Mouse (Mus musculus) macrophage (primary cell): ENCODE measurements around the gene Kalrn. TPM values are rescaled to one million over a fixed set of nuclear protein-coding genes. Genes with fewer than 3 reads are reported as not detected.

Source experiments
- H3K27ac ChIP-seq: fragments of 350-480 bp; formaldehyde crosslinking; 2 replicates; pipeline ENCODE4 v1.9.0; 2021
- H3K36me3 ChIP-seq: fragments of 350-480 bp; formaldehyde crosslinking; 2 replicates; pipeline ENCODE4 v1.9.0; 2021; ENCODE audit errors: inconsistent target
- H3K4me3 ChIP-seq: fragments of 350-480 bp; formaldehyde crosslinking; 2 replicates; pipeline ENCODE4 v1.9.0; 2021; ENCODE audit errors: inconsistent target
- H3K79me2 ChIP-seq: fragments of 350-480 bp; formaldehyde crosslinking; 2 replicates; pipeline ENCODE4 v1.9.0; 2021; ENCODE audit errors: inconsistent target
- WGBS: methylation state at CpG from one replicate; pipeline ENCODE4 v1.1.7; 2026; ENCODE audit warnings: inconsistent platforms; ENCODE audit not compliant: missing documents; 5-methylcytosine and 5-hydroxymethylcytosine counted together
- polyA plus RNA-seq: library from polyadenylated mRNA; stranded (reverse); fragments of 250-400 nt; gene quantifications from 3 replicates; pipeline ENCODE4 v1.2.4, GENCODE M21; 2018; ENCODE audit warnings: inconsistent platforms

The Kalrn gene
- polyA plus RNA-seq, 1 experiment from 2014 or later, result 0.32 TPM

DNA sequence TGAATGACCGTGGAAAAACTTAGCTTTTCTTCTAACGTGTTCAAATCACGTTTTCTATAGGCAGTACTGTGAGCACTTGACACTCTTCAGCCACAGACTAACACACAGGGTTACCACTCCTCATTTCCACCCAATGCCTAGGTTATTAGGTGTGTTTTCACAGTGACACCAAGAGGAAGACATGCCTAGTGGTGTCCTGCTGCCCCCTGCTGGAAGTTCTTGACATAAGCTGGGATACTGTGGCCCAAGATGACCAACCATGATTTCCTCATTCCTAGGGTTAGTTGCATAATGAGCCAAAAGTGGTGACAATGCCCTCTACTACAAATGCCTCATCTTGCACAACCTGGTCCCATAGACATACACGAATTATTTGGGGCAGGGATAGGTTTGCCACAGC lies 622.5 kb downstream of the Kalrn start:
- H3K4me3 ChIP-seq, result no peak overlapping the region
- no peaks in the 10 kb centered on the region for H3K79me2 ChIP-seq
- H3K27ac ChIP-seq, result 0 out of 2 replicates have a peak overlapping the region, but pooled peaks have one; percentile 15
- WGBS, result 12% methylated on average over 3 of the region's 4 CpGs
- H3K36me3 ChIP-seq, result peaks cover 42% of the 10 kb centered on the region

DNA sequence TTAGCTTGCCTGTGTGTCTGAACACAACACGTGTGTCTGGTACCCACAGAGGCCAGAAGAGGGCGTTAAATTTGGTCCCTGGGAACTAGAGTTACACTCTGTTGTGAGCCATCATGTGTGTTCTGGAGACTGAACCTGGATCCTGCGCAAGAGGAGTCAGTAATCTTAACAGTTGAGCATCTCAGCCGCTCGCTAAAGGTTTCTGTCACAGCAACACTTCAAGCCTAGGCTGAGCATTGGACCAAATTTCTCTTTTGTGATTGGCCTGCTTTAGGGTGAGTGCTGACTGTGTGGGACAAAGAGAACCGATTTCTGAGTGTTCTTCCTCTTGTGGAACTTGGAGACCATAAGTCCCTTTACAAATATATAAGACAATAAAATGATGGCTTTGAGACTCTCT lies 622.9 kb downstream of the Kalrn start:
- no peak overlapping the region for H3K4me3 ChIP-seq
- 85% methylated on average over 4 of the region's 6 CpGs for WGBS
- H3K79me2 ChIP-seq, result no peaks in the 10 kb centered on the region
- H3K36me3 ChIP-seq, result peaks cover 41% of the 10 kb centered on the region
- H3K27ac ChIP-seq, result peak overlapping the region; percentile 25; the same call in 1 of the 2 replicates

DNA sequence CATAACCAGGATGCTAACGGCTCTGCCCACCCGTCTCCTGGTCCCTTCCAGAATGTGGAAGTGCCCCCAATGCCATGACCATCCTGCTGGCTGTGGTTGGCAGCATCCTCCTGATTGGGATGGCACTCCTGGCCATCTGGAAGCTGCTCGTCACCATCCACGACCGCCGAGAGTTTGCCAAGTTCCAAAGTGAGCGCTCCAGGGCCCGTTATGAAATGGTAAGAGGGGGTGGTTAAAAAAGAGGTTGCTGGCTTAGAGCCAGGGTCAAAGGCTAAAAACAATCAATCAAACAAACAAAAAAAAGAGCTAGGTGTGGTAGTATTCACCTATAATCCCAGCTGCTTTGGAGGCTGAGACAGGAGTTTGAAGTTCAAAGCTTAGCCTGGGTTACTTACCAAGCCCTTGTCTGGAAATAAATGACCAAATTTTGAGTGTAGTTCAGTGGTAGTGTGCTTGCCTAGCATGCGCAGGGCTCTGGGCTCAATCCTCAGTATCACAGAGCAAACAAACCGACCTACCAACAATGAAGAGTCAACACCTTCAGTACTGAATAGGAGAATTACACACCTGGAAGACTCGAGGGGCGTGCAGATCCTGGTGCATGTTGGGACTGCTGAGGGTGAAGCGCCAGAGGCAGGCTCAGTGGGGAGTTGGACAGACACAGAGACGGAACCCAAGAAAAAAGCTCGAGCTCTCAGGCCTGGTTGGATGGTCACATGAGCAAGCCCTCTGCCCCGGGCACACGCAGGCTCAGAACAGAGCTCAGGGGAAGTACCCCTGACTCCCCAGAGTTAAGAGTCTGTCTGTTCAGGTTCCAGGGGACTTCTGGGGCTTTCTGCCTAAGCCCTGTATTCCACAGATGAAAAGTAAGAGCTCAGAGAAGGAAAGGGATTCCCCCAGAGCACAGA lies 625.4 kb downstream of the Kalrn start:
- Histone ChIP-seq H3K36me3 (peaks cover 48% of the 10 kb centered on the region), H3K4me3 (no peak overlapping the region), H3K27ac (no peak overlapping the region), H3K79me2 (no peaks in the 10 kb centered on the region)
- 93% methylated on average over 17 of the region's 17 CpGs for WGBS

DNA sequence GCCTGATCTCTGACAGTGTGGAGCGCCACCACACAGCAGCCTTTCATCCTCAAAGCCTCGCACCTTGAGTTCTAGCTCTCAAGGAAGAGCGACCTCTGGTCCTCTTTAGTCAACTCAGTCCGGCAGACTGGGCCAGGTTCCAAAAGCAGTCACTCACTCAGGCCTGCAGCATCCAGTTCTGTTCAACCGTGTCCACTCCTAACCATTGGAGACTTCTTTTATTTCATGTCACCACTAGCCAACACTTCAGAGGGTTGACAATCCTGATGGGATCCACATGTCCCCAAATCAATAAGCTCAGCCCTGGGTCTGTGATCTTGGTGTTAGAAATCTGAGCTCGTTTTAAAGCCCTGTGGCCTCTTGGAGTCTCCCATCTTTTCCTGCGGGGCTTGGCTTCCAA lies 627.3 kb downstream of the Kalrn start:
- no peak overlapping the region for H3K27ac ChIP-seq
- peaks cover 57% of the 10 kb centered on the region for H3K36me3 ChIP-seq
- 80% methylated on average over 7 of the region's 7 CpGs for WGBS
- no peaks in the 10 kb centered on the region for H3K79me2 ChIP-seq
- no peak overlapping the region for H3K4me3 ChIP-seq

DNA sequence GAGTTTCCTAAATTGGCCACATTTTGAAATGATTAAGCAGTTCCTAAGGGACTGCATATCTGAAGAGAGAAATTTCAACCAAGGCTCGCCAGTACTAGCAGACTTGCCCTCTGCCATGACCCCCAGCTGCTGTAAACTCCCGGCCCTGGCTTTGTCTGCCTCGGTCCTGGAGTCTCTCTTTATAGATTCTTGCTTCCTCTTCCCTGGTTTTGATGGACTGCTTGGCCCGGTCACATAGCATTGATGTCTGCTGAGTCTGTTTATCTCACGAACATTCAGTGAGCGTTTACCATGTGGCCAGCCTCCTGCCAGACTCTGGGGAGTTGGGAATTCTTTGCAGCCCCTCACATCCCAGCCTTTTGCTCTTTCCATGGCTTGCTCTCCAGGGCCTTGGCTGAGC lies 628.6 kb downstream of the Kalrn start:
- Histone ChIP-seq H3K36me3 (peaks cover 59% of the 10 kb centered on the region), H3K27ac (no peak overlapping the region), H3K4me3 (no peak overlapping the region), H3K79me2 (no peaks in the 10 kb centered on the region; the same call in 1 of the 2 replicates)
- 67% methylated on average over 6 of the region's 6 CpGs for WGBS

DNA sequence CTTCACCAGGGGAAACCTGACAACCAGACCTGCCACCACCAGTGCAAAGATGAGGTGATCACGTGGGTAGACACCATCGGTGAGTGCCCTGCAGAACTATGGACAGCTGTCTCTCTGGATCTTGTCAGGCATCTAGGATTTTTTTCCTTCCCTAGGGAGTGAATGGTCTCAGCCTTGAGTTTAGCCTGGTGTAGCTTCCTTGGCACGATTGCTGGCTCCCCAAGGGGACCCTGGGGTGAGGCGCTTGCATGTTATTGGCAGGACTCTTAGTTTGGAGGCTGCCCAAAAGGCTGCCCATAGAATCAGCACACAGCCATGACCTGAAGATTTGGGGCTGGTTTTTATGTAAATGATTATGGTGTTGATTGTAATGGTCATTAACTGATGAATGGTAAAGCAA lies 629.2 kb downstream of the Kalrn start:
- peaks cover 53% of the 10 kb centered on the region for H3K36me3 ChIP-seq
- H3K4me3 ChIP-seq, result no peak overlapping the region
- H3K79me2 ChIP-seq, result peaks cover 6% of the 10 kb centered on the region; the same call in 1 of the 2 replicates
- WGBS, result 98% methylated on average over 4 of the region's 4 CpGs
- no peak overlapping the region for H3K27ac ChIP-seq

DNA sequence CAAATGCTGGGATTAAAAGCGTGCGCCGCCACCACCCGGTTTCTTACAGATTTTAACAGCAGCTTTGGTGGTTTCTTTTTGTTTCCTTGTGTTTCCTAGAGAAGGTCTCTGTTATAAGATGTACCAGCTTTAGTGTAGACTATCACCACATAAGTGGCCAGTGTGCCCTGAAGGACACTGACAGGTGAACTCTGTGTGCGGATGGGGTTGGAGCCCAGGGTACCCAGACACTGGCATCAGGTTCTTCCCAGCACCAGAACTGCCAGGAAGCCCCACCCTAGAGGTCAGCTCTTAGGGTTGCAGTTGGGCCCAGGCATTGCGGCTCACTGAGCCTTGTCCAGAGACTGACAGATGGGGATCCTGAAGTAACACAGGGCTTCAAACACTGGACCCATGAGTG lies 629.9 kb downstream of the Kalrn start:
- Histone ChIP-seq H3K27ac (no peak overlapping the region), H3K36me3 (peaks cover 46% of the 10 kb centered on the region; the same call in 1 of the 2 replicates), H3K4me3 (no peak overlapping the region), H3K79me2 (peaks cover 13% of the 10 kb centered on the region; the same call in 1 of the 2 replicates)
- 98% methylated on average over 6 of the region's 6 CpGs for whole genome bisulfite sequencing

DNA sequence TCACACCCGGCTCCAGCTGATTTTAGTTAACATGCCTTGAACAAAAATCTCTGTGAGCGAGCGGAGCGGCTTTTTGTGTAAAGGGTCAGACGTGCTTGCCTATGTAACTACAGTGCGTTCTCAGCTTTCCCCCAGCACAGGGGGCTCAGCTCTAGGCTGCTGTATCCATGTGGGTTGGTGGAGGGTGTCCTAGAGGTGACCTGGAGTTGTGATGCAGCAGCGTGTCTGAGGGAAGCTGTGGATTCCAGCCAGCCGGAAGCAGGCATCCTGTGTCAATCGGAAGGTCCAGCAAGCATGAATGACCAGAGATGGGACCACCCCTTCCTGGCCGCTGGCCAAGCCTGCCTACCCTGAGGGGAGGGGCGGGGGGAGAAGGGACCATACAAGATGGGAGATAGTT lies 631.0 kb downstream of the Kalrn start:
- Histone ChIP-seq H3K27ac (no peak overlapping the region), H3K4me3 (no peak overlapping the region), H3K36me3 (peaks cover 35% of the 10 kb centered on the region; the same call in 1 of the 2 replicates), H3K79me2 (peaks cover 13% of the 10 kb centered on the region; the same call in 1 of the 2 replicates)
- 95% methylated on average over 10 of the region's 11 CpGs for WGBS

DNA sequence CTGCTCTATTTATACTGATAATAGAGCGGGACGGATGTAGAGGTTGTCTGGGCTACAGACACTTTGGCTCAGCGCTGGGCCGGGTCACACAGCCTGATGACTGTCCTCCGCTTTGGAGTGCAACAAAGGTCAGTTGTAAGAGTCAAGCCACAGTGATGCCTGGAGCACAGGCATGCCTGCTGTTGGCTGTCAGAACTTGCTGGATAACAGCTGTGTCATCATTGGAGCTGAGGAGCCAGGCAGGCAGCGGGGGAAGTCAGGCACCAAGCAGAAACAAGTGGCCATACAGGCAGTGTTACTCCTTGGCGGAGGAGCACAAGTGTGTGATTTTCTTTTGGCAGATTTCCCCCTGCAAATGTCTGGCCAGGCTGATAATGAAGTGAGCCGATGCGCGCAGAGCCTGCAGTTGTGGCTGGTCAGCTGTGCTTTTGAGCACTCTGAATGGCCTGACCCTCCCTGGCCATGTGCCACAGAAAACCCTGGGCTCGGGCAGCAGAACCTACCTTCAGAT lies 632.0 kb downstream of the Kalrn start:
- peaks cover 13% of the 10 kb centered on the region; the same call in 1 of the 2 replicates for H3K79me2 ChIP-seq
- WGBS, result 76% methylated on average over 11 of the region's 11 CpGs
- no peak overlapping the region for H3K27ac ChIP-seq
- no peak overlapping the region for H3K4me3 ChIP-seq
- H3K36me3 ChIP-seq, result peaks cover 25% of the 10 kb centered on the region; the same call in 1 of the 2 replicates

DNA sequence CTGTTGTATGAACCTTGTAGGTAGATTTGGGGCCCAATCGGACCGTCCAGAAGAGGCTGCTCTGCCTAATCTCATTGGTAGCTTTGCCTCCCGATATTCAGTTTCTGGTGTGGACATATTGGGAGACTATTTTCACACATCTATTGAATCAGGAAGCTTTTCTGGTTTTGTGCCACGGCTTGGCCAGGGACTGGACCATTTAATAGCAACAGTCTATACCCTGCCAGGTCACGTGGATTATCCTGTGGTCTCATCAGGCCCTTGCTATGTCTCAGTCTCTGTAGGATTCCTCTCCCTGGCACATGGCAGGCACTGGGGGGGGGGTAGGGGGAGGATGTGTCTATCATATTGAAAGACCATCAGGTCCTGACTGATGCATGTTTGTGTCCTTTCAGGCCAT lies 633.2 kb downstream of the Kalrn start:
- peaks cover 24% of the 10 kb centered on the region; the same call in 1 of the 2 replicates for H3K79me2 ChIP-seq
- 87% methylated on average over 5 of the region's 5 CpGs for WGBS

DNA sequence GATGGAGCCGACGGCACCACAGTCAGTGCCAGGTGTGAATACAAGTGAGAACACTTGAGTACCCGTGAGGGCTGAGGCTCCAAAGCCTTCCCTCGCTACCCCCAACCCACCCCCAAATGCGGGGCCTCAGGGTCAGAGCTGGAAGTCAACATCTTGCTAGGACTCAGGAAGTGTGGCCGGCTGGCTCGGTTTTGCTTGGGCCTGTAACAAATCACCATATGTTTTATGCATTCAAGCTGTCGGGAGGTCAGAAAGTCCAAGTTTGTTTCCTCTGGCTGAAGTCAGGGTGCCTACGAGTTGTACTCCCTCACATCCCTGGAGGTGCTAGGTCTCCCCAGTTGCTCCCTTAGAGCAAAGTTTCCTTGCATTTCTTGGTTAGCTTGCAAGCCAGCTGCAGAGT lies 633.7 kb downstream of the Kalrn start:
- 66% methylated on average over 9 of the region's 9 CpGs for WGBS
- H3K27ac ChIP-seq, result no peak overlapping the region
- peaks cover 19% of the 10 kb centered on the region; the same call in 1 of the 2 replicates for H3K36me3 ChIP-seq
- no peak overlapping the region for H3K4me3 ChIP-seq
- peaks cover 25% of the 10 kb centered on the region; the same call in 1 of the 2 replicates for H3K79me2 ChIP-seq

More for the DNA sequence above, 633.2 kb downstream of the Kalrn start:
- Histone ChIP-seq H3K4me3 (no peak overlapping the region), H3K27ac (no peak overlapping the region), H3K36me3 (peaks cover 19% of the 10 kb centered on the region; the same call in 1 of the 2 replicates)

DNA sequence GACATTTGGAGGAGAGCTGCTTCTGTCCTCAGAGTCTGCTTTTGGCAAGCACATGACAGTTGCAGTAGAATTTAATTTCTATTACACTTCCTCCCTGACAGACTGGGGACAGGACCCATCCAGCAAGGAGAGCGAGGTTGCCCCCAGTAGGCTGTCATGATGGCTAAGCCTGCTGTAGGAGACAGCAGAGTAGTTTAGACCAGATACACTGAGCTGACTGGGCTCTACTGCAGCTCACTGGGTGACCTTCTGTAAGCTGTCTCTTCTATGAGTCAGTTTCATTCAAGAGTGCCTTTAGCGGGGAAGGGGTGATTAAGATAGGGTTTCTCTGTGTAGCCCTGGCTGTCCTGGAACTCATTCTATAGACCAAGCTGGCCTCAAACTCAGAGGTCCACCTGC lies 634.2 kb downstream of the Kalrn start:
- peaks cover 19% of the 10 kb centered on the region; the same call in 1 of the 2 replicates for H3K36me3 ChIP-seq
- no peak overlapping the region for H3K4me3 ChIP-seq
- 79% methylated on average over 2 of the region's 2 CpGs for WGBS

DNA sequence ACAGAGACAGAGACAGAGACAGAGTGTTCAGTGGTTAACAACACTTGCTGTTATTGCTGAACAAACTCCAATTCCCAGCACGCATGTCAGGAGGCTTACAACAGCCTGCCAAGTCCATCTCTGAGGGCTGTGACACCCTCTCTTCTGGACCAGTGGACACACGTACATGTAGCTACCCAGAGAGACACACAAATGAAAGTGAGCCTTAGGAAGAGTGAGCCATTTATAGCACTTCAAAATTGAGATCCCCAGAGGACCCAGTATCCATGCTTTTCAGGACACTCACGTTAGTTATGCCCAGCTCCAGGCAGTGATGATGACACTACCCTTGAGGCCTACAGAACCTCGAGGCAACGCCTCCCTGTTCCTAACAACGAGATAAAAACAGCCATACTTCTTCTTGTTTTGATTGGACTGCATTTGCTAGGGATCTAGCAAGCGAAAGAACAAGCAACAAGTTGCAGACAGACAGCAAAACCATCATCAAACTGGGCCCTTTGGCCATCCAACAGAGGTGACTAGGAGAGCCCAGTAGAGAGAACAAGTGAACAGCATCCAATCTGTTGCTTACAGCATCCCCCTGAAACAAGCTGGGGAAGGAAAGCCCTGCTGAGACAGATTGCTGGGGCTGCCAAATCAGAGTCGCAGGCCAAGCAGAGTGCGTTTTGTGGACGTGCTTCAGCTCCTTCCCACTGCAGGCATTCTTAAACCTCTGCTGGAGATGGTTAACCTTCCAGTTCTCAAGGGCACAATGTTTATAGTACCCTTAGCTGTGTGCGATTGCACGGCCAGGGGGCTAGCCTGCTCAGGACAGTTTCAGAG lies 634.8 kb downstream of the Kalrn start:
- H3K79me2 ChIP-seq, result peaks cover 26% of the 10 kb centered on the region; the same call in 1 of the 2 replicates
- H3K27ac ChIP-seq, result peak overlapping the region; percentile 95
- WGBS, result 84% methylated on average over 12 of the region's 12 CpGs
- peaks cover 15% of the 10 kb centered on the region; the same call in 1 of the 2 replicates for H3K36me3 ChIP-seq
- H3K4me3 ChIP-seq, result no peak overlapping the region

More for the DNA sequence above, 634.2 kb downstream of the Kalrn start:
- Histone ChIP-seq H3K79me2 (peaks cover 25% of the 10 kb centered on the region; the same call in 1 of the 2 replicates), H3K27ac (peak overlapping the region; percentile 95)

DNA sequence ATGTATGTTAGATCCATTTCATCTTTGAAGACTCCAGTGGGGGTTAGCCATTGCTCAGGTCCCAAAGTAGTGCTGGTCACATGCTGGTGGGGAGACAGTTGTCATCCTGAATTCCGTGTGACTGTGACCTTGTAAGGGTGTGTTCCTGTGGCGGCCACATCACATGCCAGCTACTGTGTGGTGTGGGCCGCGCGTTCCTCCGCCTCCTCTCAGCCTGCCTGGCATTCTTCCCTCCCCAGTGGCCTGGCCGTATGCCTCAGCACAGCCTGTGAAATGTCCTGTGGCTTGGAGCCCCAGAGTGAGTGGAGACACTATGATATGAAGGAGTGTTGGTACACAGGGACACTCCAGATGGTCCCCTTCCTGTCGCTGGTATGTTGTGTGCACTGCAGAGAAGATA lies 635.8 kb downstream of the Kalrn start:
- peak overlapping the region; percentile 95 for H3K27ac ChIP-seq
- H3K36me3 ChIP-seq, result peaks cover 9% of the 10 kb centered on the region; the same call in 1 of the 2 replicates
- 6% methylated on average over 8 of the region's 8 CpGs for WGBS
- H3K4me3 ChIP-seq, result no peak overlapping the region
- H3K79me2 ChIP-seq, result peaks cover 35% of the 10 kb centered on the region; the same call in 1 of the 2 replicates
